Mouse (Mus musculus) CD4-positive helper T cell, adult 2 months (primary cell): ENCODE data around the gene Gsx1.
A peak's percentile ranks its signal among the peaks of the same experiment; 100 is the strongest.

Experiments
- DNase-seq: peaks from one replicate; pipeline ENCODE4 v3.0.0-alpha.2; 2012; ENCODE audit warnings: low read depth, missing footprints, low spot score

Gene Gsx1

DNA sequence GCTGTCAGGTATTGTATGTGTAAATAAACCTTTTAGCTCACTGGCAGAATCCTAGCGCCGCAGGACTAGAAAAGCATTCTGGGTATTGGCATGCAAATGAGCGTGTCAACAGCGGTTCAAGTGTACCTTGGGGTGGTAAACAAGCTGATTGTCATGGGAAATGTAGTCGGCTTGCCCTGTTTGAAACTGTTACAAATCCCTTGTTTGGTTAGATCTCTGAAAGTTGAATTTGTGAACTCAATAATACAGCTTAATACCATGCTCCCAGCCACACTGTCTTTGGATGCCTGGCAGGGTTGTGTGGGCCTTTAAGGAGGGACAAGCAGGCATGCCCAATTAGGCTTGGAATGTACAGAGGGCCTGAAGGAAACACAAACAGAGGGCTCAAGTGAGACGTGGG, 16.4 kb downstream of the Gsx1 start:
- no peak for DNase-seq

DNA sequence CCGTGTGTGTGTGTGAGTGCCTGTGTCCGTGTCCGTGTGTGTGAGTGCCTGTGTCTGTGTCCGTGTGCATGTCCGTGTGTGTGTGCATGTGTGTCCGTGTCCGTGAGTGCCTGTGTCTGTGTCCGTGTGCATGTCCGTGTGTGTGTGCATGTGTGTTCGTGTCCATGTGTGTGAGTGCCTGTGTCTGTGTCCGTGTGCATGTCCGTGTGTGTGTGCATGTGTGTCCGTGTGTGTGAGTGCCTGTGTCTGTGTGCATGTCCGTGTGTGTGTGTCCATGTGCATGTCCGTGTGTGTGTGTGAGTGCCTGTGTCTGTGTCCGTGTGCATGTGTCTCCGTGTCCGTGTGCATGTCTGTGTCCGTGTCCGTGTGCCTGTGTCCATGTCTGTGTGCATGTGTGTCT, 19.4 kb downstream of the Gsx1 start:
- no peak for DNase-seq

GRCm38 (mm10) chr5:147208471-147208870, 20.0 kb downstream of the Gsx1 start:
- no peak for DNase-seq

- DNase-seq = peak; percentile 60
Measured at GRCm38 (mm10) chr5:147227354-147228112, 39.0 kb downstream of the Gsx1 start.

- no peak for DNase-seq
Measured at GRCm38 (mm10) chr5:147235406-147236309, 47.2 kb downstream of the Gsx1 start.
